Mouse (Mus musculus) Patski (cell line): ENCODE results near the gene Tdrd1. TPM values are rescaled to one million over a fixed set of nuclear protein-coding genes. Genes with fewer than 3 reads are reported as not detected.
A peak's percentile ranks its signal among the peaks of the same experiment; 100 is the strongest.

Experiments
- ATAC-seq: fragments of 100-300 bp; one replicate; pipeline ENCODE4 v1.8.0; 2021
- CTCF ChIA-PET: fragments of 350-600 bp; sonication (Branson Sonifier 250); formaldehyde crosslinking; loops from one replicate; lab custom pipeline; 2022; ENCODE audit warnings: inconsistent platforms; lab: Charles Lee
- POLR2A ChIA-PET: fragments of 350-600 bp; sonication (Branson Sonifier 250); formaldehyde crosslinking; loops from one replicate; lab custom pipeline; 2022; ENCODE audit warnings: antibody characterized with exemption, inconsistent platforms; lab: Charles Lee
- DNase-seq: peaks from one replicate; pipeline ENCODE4 v3.0.0-alpha.2; 2011; ENCODE audit warnings: low read depth, low spot score
- H3K27me3 ChIP-seq: fragments of 371-371 bp; one replicate; pipeline ENCODE4 v1.5.1; 2021
- CTCF ChIP-seq: fragments of 100-300 bp; IDR thresholded peaks from one replicate; pipeline ENCODE4 v1.5.1; 2021
- in situ Hi-C: fragments of 300-500 bp; cut with MboI; formaldehyde crosslinking; loops from 3 replicates; pipeline ENCODE4 v1.11.1; 2018; ENCODE audit warnings: low pct_unique_long_range_greater_than_20kb, mixed read lengths
- polyA plus RNA-seq: library from polyadenylated mRNA; unstranded; gene quantifications from one replicate; pipeline ENCODE4 v1.2.3, GENCODE M21; 2021

Tdrd1 gene
- polyA plus RNA-seq, 1 experiment from 2014 or later: 0.01 TPM

GRCm38 (mm10) chr19:56874601-56875315, 48.7 kb downstream of the Tdrd1 start:
- DNase-seq (no peak), ATAC-seq (no peak)
- in situ Hi-C loops: no loop called here
- peaks cover 4% of the 10 kb centered on the region for H3K27me3 ChIP-seq
- no peak for TF ChIP-seq CTCF
- ChIA-PET POLR2A (no interaction called here), CTCF (interaction anchor here (1.3 to 1.5 kb wide), 2 partner anchors 12 to 33 kb away, joined by 3 to 4 read pairs; no protein-coding TSS in a partner anchor)

- TF ChIP-seq CTCF: no peak
- in situ Hi-C loops: no loop called here
- ChIA-PET CTCF (no interaction called here), POLR2A (no interaction called here)
- H3K27me3 ChIP-seq: peaks cover 4% of the 10 kb centered on the region
- ATAC-seq (no peak), DNase-seq (no peak)
These were observed 51.4 kb downstream of the Tdrd1 start for GRCm38 (mm10) chr19:56877364-56877763.

GRCm38 (mm10) chr19:56887879-56888278, 61.9 kb downstream of the Tdrd1 start:
- ChIA-PET POLR2A (interaction anchor here (0.7 kb wide), 1 partner anchor 30 kb away, joined by 3 read pairs; no protein-coding TSS in a partner anchor), CTCF (no interaction called here)
- DNase-seq (no peak), ATAC-seq (no peak)
- no peaks in the 10 kb centered on the region for H3K27me3 ChIP-seq
- TF ChIP-seq CTCF: no peak
- in situ Hi-C loops: no loop called here

GRCm38 (mm10) chr19:56888654-56889053, 62.6 kb downstream of the Tdrd1 start:
- in situ Hi-C loops: no loop called here

GRCm38 (mm10) chr19:56891438-56891837, 65.4 kb downstream of the Tdrd1 start:
- CTCF ChIA-PET: interaction anchor here (1.0 kb wide), 1 partner anchor 16 kb away, joined by 4 read pairs; no protein-coding TSS in a partner anchor
- in situ Hi-C loops: no loop called here
- TF ChIP-seq CTCF: no peak
- ATAC-seq (no peak), DNase-seq (no peak)
- POLR2A ChIA-PET: no interaction called here
- H3K27me3 ChIP-seq: no peaks in the 10 kb centered on the region

More at GRCm38 (mm10) chr19:56888654-56889053, 62.6 kb downstream of the Tdrd1 start:
- no peaks in the 10 kb centered on the region for H3K27me3 ChIP-seq
- ChIA-PET CTCF (no interaction called here), POLR2A (no interaction called here)
- ATAC-seq (peak; percentile 82), DNase-seq (no peak)
- no peak for TF ChIP-seq CTCF

- no peak for ATAC-seq
- DNase-seq: no peak
- no peak for TF ChIP-seq CTCF
- no peaks in the 10 kb centered on the region for H3K27me3 ChIP-seq
- in situ Hi-C loops: no loop called here
- CTCF ChIA-PET: interaction anchor here (1.4 kb wide), 1 partner anchor 73 kb away, joined by 3 read pairs; no protein-coding TSS in a partner anchor
- POLR2A ChIA-PET: interaction anchor here (1.1 kb wide), 1 partner anchor 55 kb away, joined by 3 read pairs; no protein-coding TSS in a partner anchor
These were observed 66.6 kb downstream of the Tdrd1 start for GRCm38 (mm10) chr19:56892586-56892985.

GRCm38 (mm10) chr19:56893326-56893725, 67.3 kb downstream of the Tdrd1 start:
- POLR2A ChIA-PET: interaction anchor here (1.1 kb wide), 1 partner anchor 13 kb away, joined by 4 read pairs; no protein-coding TSS in a partner anchor
- CTCF ChIA-PET: interaction anchor here (1.4 kb wide), 1 partner anchor 74 kb away, joined by 3 read pairs; no protein-coding TSS in a partner anchor
- TF ChIP-seq CTCF: no peak
- no peaks in the 10 kb centered on the region for H3K27me3 ChIP-seq
- in situ Hi-C loops: no loop called here
- ATAC-seq (no peak), DNase-seq (no peak)

GRCm38 (mm10) chr19:56897654-56898053, 71.6 kb downstream of the Tdrd1 start:
- H3K27me3 ChIP-seq: no peaks in the 10 kb centered on the region
- ChIA-PET POLR2A (no interaction called here), CTCF (interaction anchor here (1.0 to 2.5 kb wide), 5 partner anchors 11 to 89 kb away, joined by 3 to 9 read pairs (median 4); no protein-coding TSS in a partner anchor)
- no peak for TF ChIP-seq CTCF
- in situ Hi-C loops: no loop called here
- no peak for ATAC-seq
- no peak for DNase-seq

- DNase-seq (no peak), ATAC-seq (no peak)
- in situ Hi-C loops: loop anchor here (10.0 kb wide), 1 partner anchor 479 kb away; no protein-coding TSS in a partner anchor
- ChIA-PET CTCF (no interaction called here), POLR2A (no interaction called here)
- TF ChIP-seq CTCF: no peak
- H3K27me3 ChIP-seq: no peaks in the 10 kb centered on the region
These were observed 78.1 kb downstream of the Tdrd1 start for GRCm38 (mm10) chr19:56904095-56904494.

- ChIA-PET CTCF (interaction anchor here (1.7 to 6.1 kb wide), 2 partner anchors 9 to 97 kb away, joined by 4 to 59 read pairs; no protein-coding TSS in a partner anchor), POLR2A (no interaction called here)
- peak; percentile 65 for ATAC-seq
- no peak for DNase-seq
- TF ChIP-seq CTCF: no peak
- in situ Hi-C loops: loop anchor here (5.0 to 10.0 kb wide), 2 partner anchors 93 to 481 kb away; no protein-coding TSS in a partner anchor
- no peaks in the 10 kb centered on the region for H3K27me3 ChIP-seq
These were observed 79.4 kb downstream of the Tdrd1 start for GRCm38 (mm10) chr19:56905395-56905794.

GRCm38 (mm10) chr19:56907850-56908249, 81.8 kb downstream of the Tdrd1 start:
- ATAC-seq (no peak), DNase-seq (no peak)
- no peak for TF ChIP-seq CTCF
- in situ Hi-C loops: loop anchor here (5.0 to 10.0 kb wide), 2 partner anchors 96 to 483 kb away; no protein-coding TSS in a partner anchor
- ChIA-PET CTCF (interaction anchor here (0.6 to 6.1 kb wide), 12 partner anchors 9 to 113 kb away, joined by 3 to 59 read pairs (median 5); partner anchors contain the start of gene Afap1l2), POLR2A (no interaction called here)
- no peaks in the 10 kb centered on the region for H3K27me3 ChIP-seq
